Mouse (Mus musculus) cerebellum, postnatal 14 days (tissue): Measurements from ENCODE around the gene 2410137M14Rik.
"Not testable (repeated sequence)": the region's sequence is repeated elsewhere in the genome, so short reads cannot be mapped to it uniquely, and the experiment has no call there.

Source experiments
- DNase-seq, 2 experiments: peaks; one replicate each; pipeline ENCODE4 v3.0.0; 2021; ENCODE audit warnings: mixed read lengths in 2 of 2

2410137M14Rik gene

DNA sequence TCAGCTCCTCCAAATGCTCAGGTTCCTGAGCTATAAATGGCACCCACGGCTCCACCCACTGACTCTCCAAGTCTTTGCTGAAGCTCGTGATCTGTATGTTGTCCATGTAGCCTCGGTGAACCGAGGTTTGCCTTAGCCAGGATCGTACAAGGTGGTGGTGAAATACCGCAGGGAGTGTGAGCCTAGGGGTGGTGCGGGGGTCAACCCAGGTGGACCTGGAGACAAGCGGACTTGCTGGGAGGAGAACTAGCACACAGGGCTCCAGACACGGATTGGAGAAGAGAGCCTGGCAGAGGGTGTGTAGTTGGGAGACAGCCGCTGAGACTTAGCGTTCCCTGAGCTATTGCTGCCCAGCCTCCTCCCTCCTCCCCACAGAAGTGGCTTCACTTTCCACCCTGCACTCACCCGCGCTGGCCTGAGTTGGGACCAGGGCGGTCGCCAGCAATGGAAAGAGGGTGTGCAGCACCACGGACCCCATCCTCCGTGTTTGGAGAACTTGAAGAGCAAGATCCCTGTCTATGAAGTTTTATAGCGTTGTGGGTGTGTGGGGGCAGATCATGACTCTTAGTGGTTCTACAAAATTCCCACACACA, at the start of gene 2410137M14Rik:
Gene 2410137M14Rik (minus strand): TSS at position 17 of the 593 bp plus-strand sequence.
- no peak for DNase-seq

DNA sequence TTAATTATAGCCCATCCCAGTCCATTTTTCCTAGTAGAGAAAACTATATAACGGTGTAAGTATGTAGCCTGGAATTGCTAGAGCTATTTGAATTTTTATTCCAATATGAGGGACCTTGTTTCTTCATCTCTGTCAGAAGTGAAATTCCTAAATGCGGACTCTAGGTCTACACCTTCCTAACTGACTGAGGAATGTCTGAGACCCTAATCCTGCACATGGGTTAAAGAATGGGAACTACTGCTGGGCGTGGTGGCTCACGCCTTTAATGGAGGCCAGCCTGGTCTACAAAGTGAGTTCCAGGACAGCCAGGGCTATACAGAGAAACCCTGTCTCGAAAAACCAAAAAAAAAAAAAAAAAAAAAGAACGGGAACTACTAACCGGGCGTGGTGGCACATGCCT, 48.1 kb upstream of the 2410137M14Rik start:
- no peak for DNase-seq

DNA sequence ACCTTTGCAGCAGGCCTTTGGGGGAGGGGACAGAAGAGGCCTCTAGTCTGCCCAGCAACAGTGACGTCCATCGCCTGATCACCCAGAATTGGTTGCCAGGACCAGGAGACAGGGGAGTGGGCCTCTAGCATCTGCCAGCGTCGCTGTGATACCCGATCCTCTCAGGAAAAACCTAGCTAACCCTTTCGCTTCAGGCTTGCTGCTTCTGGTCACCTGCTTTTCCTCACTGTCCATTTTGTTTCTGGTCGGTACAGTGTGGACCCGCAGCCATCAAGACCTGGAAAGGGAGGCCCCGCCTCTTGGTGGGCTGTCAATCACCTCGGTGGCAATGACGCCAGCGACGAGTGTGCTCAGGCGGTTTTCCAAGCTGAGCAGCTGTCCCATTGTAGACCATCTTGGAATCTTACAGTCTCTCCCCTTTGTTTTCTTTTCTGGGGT, 47.7 kb upstream of the 2410137M14Rik start:
- peak; percentile 96 to 98 for DNase-seq

DNA sequence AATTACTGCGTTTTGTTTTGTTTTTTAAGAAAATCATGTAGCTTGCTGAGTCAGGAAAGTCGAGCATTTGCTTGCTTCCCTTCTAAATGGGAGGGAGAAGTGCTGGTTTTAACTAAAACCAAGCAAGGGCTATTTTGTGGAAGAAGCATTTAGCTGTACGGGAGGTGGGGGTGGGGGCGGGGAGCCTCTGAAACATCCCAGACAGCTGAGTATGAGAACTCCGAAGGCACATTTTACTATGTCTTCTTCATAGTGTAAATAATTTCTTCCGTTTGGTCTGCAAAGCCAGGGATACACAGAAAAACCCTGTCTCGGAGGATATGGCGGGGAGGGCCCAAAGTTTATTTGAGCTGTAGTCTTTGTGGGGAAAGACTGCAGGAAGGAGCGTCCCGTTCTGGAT, 47.2 kb upstream of the 2410137M14Rik start:
- DNase-seq: peak in 1 of 2 experiments; percentile 19

DNA sequence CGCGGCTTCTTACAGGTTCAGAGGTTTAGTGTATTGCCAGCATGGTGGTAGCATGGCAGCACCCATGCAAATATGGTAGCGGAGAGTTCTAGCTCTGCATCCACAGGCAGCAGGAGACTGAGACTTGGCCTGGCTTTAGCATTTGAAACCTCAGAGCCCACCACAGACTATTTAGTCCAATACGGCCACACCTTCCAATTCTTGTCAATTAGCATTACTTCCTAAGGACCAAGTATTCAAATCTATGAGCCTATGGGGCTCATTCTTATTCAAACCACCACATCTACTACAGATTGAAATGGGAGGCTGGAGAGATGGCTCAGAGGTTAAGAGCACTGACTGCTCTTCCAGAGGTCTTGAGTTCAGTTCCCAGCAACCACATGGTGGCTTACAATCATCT, 46.4 kb upstream of the 2410137M14Rik start:
- DNase-seq: no peak

DNA sequence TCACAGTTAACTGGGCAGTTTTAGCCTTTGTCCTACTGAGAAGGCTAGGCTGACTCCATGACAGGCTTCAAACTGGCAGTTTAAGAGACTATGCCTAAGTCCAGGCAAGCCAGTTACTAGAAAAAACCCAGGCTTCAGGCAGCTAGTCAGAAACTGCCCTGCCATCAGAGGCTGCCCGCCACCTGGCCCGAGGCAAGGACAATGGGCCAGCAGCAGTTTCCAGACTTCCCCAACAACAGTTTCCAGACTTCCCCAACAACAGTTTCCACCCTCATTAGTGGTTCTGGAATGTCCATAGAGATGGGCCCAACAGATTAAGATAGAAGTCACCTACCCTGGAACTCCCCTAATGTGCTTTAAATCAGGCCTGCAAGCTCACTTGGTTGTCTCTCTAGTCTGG, 45.4 kb upstream of the 2410137M14Rik start:
- DNase-seq: no peak

DNA sequence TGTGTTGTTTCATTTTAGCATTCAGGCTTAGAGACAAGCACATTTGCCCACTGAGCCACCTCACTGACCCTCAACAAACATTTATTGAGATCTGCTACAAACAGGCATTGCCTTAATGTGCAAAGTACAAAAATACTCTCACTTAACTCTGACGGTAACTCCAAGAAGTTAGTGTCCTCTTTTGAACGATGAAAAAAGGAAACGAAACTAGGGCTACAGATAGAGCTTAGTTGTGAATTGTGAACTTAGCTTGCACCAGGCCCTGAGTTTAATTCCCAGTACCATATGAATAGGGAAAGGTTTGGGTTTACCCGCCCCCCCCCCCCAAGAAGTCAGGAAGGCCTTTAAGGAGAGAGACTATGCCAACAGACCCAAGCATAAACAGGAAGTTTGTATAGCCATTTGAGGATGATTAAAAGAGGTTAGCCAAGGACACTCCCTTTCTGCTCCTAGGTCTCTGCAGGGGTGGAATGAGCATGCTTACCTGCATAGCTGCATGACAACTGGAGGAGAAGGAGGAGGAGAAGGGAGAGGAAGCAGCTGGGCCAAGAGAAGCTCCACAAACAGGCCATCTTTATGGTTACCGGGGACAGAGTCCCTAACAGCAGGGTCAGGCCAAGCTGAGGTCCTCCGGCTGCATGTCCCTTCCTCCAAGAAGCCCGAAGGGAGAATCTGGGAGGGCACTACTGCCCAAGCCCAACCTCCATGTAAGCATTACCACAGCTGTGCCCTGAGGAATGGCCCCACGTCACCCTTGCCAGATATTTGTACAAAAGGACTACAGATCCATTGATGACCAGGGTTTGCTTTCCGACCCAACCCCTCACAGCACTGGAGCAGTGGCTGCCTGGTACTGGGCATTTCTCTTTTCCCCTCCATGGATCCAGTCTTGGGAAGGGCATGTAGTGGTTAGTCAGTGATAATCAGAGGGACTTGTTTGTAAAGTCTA, 41.9 kb upstream of the 2410137M14Rik start, which contains the start of gene Mog:
Gene Mog (minus strand): TSS at position 771 of the 949 bp plus-strand sequence.
- DNase-seq: no peak

DNA sequence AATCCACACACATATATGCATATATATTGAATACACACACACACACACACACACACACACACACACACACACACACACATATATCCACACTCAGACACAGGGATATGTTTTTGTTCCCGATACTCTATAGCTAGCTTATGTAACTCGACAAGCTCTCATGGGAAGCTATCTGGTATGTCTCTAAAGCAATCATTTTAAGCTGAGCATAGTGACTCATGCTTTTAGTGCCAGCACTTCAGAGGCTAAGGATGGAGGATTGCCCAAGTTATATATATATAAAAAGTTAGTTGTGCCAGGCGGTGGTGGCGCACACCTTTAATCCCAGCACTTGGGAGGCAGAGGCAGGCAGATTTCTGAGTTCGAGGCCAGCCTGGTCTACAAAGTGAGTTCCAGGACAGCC, 38.2 kb upstream of the 2410137M14Rik start:
- not testable (repeated sequence) for DNase-seq

DNA sequence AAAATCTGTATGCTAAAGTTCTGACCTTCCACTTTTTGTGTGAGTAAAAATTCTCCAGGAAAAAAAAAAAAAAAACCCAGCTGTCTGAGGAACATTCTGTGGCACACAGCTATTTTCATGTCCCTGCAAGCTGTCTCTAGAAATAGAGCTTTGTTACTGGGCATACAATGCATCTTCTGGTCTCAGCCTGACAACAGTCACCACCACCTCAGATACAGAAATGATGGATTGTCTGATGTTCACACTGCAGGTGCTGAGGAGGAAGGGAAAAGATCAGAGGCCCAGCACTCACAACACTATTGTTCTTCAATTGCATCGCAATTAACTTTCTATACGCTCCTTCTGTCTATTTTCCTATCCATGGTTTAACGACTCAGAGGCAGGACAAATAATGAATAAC, 37.3 kb upstream of the 2410137M14Rik start:
- no peak for DNase-seq

DNA sequence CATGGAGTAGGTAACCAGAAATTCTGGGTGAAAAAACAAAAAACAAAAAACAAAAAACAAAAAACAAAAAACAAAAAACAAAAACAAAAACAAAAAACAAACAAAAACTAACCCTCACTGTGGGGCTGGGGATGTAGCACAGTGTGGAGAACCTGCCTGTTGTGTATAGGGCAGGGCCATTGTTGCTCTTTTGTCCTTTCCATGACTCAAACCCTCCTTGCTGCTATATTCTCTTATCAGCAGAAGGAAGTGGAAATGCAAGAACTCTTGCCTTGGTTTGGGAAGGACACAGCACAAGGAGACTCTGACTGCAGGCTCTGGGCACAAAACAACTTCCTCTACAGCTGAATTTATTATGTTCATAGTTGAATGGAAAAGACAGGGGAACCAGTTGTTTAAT, 35.3 kb upstream of the 2410137M14Rik start:
- DNase-seq: no peak

DNA sequence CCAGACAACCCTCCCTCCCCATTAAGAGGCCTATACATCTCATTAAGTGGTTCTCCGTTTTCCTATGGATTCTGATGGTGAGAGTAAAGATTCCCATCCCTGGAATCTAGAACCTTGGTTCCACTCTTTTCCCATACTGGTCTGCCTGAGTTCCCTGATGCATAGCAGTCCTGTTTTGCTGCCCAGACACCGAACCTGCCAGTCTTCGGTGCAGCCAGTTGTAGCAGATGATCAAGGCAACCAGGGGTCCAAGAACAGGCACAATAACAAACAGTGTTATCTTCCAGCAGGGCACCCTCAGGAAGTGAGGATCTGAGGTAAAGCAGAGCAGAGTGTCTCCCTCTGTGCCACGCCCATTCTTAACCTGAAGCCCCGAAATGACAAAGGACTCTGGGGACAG, 31.1 kb upstream of the 2410137M14Rik start:
- DNase-seq: no peak

DNA sequence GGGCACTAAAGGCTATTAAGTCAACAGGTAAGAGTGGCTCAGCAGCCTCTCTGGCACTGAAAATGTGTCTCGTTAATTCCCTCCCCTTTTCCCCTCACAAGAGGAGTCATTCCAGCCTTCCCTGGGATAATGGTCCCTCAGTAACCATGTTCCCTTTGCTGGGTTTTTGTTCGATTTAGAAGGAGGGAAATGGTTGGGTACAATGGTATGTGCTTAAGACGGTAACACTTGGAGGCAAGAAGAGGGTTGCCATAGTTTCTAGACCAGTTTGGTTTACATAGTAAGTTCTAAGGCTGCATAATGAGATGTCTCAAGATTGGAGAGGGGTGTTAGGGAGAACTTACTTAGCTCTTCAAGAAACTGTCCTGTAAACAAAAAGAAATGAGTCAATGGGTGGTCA, 30.7 kb upstream of the 2410137M14Rik start:
- DNase-seq: no peak

DNA sequence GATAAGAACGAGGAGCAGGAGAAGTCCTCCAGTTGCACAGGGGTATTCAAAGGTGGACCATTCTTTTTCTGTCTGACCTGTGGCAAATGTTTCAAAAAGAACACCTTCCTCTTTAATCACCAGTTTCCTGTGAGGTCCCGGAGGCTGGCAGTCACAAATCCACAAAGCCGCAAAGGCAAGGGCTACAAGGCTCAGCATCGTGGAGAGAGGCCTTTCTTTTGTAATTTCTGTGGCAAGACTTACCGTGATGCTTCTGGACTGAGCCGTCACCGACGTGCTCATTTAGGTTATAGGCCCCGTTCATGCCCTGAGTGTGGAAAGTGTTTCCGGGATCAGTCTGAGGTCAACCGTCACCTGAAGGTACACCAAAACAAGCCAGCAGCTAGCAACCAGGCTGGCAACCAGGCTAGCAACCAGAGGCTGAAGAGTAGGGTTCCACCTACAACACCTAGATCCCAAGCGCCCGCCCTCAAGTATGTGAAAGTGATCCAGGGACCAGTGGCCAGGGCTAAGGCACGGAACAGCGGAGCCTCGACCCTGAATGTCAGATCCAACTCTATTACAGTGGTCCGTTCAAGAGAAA, 28.5 kb upstream of the 2410137M14Rik start:
- no peak for DNase-seq

DNA sequence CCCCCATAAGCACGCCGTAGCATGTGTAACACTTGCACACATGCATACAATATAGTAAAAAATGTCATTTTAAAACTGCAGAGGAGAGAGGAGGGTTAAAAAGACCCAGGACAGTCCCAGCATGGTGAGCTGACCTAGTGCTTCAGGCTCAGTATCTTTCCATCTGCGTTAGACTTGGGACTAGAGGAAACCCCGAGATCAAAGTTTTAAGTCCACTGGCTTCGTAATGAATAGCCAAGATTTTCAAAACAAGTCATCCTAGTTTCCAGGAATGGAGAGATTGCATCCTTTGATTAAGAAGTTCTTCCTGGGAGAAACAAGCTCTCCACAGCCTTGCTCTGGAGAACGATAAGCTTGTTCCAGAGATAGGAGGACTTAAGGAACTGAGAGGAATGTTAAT, 27.1 kb upstream of the 2410137M14Rik start:
- no peak for DNase-seq

DNA sequence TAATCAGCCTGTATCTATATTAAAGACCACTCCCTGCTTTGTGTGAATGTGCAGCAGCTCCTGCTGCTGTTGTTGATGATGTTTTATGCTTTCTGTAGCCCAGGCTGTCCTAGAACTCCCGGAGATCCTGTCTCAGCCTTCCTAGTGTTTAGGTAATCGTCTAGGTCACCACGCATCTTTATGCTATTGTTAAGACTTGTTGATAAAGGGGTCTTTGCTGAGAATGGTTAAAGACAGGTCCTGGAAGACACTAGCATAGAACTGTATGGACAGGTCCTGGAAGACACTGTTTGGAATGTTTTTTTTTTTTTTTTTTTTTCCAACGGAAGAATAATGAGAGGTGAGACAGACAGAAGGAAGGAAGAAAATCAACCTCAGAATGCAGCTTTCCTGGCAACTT, 22.3 kb upstream of the 2410137M14Rik start:
- DNase-seq: no peak

DNA sequence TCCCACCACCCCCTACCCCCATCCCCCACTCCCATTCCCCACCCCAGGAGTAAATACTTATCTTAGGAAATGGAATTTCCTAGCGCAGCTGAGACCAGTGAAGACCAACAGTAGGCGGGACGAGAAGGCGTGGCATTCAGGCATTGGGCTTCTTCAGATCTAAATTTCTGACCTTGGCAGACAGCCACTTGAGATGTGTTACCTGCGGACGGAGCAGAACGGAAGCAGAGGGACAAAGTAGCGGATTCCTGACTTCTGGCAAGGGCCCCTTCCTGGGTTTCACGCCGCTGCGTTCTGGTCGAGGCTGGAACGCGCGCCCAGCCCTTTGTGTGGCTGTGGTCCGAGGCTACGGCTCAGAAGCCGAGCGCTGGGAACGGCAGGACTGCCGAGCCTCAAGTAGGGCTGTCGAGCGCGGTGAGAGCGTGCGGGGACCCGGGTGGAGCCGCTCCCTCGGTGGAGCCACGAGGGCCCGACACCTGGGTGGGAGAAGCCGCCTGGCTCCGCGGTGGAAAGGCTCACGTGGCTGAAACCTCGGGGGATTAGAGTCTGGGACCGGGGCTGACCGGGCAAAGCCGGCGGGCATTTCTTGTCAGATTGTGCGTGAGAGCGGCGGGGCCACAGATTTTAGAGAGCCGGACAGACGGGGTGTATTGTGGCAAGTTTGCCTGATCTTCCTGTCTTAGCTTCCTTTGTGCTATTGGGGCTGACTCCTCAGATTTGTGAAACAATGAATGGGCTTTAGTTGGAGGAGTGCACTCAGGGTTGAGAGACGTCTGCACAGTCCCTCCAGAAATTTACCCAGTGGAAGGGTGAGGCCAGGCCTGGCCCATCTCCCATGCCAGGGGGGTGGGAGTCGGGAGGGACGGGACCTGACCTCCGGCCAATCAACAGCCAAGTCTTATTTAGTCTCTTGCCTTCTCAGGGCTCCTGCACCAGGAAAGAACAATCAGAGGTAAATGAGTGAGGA, 21.6 kb upstream of the 2410137M14Rik start:
- DNase-seq: peak; percentile 81 to 83

DNA sequence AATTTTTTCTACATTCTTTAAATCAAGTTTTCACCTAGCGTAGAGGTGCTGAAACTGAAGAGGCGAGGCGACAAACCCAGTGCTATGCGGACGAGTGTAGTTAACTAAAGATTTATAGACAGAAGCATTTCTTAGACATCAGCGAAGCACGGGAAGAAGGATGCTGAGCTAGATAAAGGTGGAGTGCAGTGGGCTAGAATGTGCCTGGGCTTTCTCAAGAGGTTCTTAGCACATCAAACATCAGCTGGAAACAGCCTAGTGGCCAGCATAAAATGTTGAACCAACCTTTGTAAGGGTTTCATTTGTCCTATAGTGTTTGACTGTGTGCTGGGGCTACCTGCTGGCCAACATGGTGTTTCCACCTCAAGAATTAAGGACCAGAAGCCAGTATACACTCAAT, 19.8 kb upstream of the 2410137M14Rik start, which contains the start of gene Zfp57:
Gene Zfp57 (plus strand): TSS at position 301 of the 400 bp plus-strand sequence.
- DNase-seq: no peak

DNA sequence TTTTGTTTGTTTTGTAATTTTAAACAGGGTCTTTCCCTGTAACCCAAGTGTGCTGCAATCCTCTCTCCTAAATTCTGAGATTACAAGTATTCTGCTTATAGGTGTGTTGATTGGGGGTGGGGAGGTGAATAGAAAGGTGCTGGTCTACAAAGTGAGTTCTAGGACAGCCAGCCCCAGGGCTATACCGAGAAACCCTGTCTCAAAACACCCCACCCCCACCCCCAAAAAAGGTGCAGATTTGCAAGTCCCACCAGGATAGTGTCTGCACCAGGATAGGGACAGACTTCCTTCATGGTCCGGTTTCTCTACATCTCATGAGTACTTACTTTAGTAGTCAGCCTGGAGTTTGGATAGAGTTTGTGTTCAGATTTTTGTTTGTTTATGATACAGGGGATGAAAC, 17.4 kb upstream of the 2410137M14Rik start:
- DNase-seq: no peak

DNA sequence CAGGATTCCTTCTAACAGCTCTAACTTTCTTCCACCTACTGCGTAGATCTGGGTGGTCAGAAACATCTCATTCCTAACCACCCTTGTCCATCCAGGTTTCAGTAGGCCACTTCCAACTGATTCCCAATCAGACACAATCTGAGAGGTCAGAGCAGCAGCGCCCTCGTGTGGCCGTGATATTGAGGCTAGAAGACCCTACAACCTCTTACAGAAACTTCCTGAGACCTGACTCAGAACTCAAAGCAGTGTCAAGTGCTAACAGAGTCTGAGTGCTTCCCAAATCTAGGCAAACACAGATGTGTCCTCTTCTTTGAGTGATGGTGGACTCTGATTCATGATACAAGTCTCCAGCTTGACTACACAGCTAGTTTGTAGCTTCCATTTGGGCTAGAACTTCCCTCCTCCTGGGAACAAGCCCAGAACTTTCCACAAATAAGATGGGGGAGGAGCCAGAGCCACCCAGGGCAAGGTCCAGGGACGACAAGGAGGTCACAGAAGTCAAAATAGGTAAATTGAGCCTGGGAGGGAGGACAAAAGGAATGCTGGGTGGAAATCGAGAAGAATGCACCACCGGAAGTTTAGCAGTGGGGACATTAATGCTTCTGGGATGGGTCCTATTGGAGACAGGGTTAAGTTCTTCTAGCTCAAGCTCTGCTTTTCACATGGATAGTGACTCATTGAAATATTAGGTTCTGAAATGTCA, 16.1 kb upstream of the 2410137M14Rik start:
- peak; percentile 88 to 96 for DNase-seq

DNA sequence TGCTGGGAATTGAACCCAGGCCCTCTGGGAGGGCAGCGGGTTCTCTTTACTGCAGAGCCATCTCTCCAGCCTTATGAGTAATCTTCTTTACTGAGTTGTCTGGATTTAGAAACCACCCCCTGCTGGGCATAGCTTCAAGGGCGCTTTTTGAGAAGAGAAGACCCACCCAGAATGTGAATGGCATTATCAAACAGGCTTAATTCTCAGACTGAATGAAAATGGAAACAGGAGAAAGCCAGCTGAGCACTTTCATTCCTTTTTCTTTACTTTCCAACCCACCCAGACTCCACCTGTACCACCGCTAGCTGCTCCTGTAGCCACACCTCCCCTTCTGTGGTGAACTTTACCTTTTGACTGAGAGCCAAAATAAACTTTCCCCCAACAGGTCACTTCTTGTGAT, 14.4 kb upstream of the 2410137M14Rik start:
- DNase-seq: no peak

DNA sequence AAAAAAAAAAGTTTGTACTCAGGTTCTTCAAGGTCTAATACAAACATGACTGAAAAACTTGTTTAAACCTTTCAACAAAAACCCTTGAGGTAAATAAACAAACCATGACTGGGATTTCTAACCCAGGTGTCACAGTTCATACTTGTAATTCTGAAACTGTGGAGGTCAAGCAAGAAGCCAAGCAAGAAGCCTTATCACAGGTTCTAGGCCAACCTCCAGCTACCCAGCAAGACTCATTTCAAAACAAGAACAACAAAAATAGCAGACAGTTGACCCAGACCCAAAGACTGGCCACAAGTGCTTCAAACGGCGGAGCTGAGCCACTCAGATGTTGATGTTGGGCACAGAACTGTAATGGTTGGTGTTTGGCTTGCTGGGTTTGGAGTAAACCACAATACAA, 13.5 kb upstream of the 2410137M14Rik start:
- no peak for DNase-seq
